Mouse (Mus musculus): ENCODE measurements around the gene Vmo1. TPM values are rescaled to one million over a fixed set of nuclear protein-coding genes. Genes with fewer than 3 reads are reported as not detected.
"Not testable (repeated sequence)": the region's sequence is repeated elsewhere in the genome, so short reads cannot be mapped to it uniquely, and the experiment has no call there.

Gene Vmo1
- total and polyA plus RNA-seq, 2 experiments from 2014 or later, result 0.24 TPM; not detected in 1

DNA sequence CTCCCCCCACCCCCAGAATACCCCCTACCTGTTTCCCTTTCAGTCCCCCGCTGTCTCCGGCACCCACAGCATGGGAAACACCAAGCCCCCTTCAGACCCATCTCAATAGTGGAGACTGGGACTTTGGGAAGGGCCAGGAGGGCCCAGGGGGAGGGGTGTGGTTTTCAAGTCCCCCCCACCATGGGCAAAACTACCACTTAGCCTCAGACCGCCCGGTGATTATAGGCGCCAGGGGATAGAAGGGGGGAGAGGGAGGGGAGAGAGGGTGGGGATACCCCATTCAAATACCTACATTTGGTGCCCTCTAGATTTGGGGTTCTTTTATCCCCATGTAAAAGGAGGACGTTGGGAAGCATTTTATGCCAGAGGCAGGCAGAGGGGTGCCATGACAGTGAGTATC, 18.4 kb upstream of the Vmo1 start, which contains the start of gene Gm40193:
Gm40193 (minus strand) TSS at position 101 of the 400 bp plus-strand sequence.
- Histone ChIP-seq H3K36me3 (ENCODE audit: insufficient read depth) (peaks cover 10% of the 10 kb centered on the region), H3K4me2 (ENCODE audit: low read depth) (no peak within 1 kb of the TSS), H3K9ac (no peak within 1 kb of the TSS), H3K4me3 (ENCODE audit: low read depth, low read length) (no peak within 1 kb of the TSS), H3K9me3 (ENCODE audit: low read length) (no peaks in the 10 kb centered on the region), H3K4me1 (ENCODE audit: insufficient read depth) (no peaks in the 10 kb centered on the region), H3K27me3 (ENCODE audit: insufficient read depth, low read length) (peaks cover 4% of the 10 kb centered on the region; the same call in 1 of the 2 replicates), H3K27ac (ENCODE audit: low read depth, low read length) (no peak within 1 kb of the TSS)
- WGBS, result 84% methylated on average over 6 of the region's 6 CpGs
- no peak for ATAC-seq
- no peak for DNase-seq
- TF ChIP-seq CTCF (IDR thresholded peaks at IDR 0.05; ENCODE audit: low read depth), result no peak

GRCm38 (mm10) chr11:70531065-70531464, 16.6 kb upstream of the Vmo1 start:
- H3K27me3 ChIP-seq (ENCODE audit: insufficient read depth, low read length); ATAC-seq; H3K9ac ChIP-seq; DNase-seq; H3K4me2 ChIP-seq (ENCODE audit: low read depth); H3K27ac ChIP-seq (ENCODE audit: low read depth, low read length); H3K4me3 ChIP-seq (ENCODE audit: low read depth, low read length); H3K4me1 ChIP-seq (ENCODE audit: insufficient read depth); H3K9me3 ChIP-seq (ENCODE audit: low read length): not testable (repeated sequence)
- TF ChIP-seq CTCF (IDR thresholded peaks at IDR 0.05; ENCODE audit: low read depth), result peak; percentile 11; the same call in 1 of the 2 replicates
- peaks cover 27% of the 10 kb centered on the region for H3K36me3 ChIP-seq (ENCODE audit: insufficient read depth)
- 81% methylated on average over 2 of the region's 2 CpGs for WGBS

DNA sequence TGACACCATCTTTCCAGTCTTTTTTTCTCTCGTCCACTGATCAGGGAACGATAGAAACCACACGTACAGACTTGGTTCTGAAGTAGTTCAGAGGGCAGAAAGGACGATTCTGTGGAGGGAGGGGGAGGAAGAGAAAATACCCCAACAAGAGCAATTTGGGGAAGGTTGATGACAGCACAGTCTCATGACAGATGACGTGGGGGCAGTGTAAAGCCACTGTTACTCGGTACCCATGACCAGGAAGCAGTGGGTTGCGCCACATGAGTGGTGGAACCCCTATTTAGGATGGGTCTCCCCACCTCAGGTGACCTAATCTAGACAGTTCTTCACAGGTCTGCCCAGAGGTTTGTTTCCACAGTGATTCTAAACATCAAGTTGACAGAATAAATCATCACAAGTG, 14.2 kb upstream of the Vmo1 start:
- H3K4me1 ChIP-seq (ENCODE audit: insufficient read depth), result peaks cover 7% of the 10 kb centered on the region
- ATAC-seq, result no peak
- peaks cover 27% of the 10 kb centered on the region for H3K36me3 ChIP-seq (ENCODE audit: insufficient read depth)
- TF ChIP-seq CTCF (IDR thresholded peaks at IDR 0.05; ENCODE audit: low read depth), result no peak
- WGBS, result 87% methylated on average over 7 of the region's 7 CpGs
- no peaks in the 10 kb centered on the region for H3K9me3 ChIP-seq (ENCODE audit: low read length)
- H3K27ac ChIP-seq (ENCODE audit: low read depth, low read length), result no peak overlapping the region
- no peak overlapping the region for H3K4me2 ChIP-seq (ENCODE audit: low read depth)
- no peak overlapping the region for H3K4me3 ChIP-seq (ENCODE audit: low read depth, low read length)
- DNase-seq, result no peak
- no peak overlapping the region for H3K9ac ChIP-seq
- no peaks in the 10 kb centered on the region for H3K27me3 ChIP-seq (ENCODE audit: insufficient read depth, low read length)

DNA sequence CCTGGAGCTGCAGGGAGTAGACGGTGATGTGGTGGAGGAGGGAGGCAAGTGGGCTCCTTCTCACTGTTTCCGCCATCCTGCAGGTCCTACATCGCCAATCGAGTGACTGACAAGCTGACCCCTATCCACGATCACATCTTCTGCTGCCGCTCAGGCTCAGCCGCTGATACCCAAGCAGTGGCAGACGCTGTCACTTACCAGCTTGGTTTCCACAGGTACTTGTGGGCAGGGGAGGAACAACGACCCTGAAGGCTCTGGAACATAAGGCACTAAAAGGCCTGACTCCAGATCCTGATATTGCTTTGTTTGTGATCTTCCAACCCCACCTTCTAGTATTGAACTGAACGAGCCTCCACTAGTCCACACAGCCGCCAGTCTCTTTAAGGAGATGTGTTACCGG, 11.8 kb upstream of the Vmo1 start:
- Histone ChIP-seq H3K9ac (peak overlapping the region; percentile 51; the same call in 1 of the 2 replicates), H3K27me3 (ENCODE audit: insufficient read depth, low read length) (no peaks in the 10 kb centered on the region), H3K4me1 (ENCODE audit: insufficient read depth) (peaks cover 7% of the 10 kb centered on the region), H3K36me3 (ENCODE audit: insufficient read depth) (peaks cover 27% of the 10 kb centered on the region), H3K9me3 (ENCODE audit: low read length) (no peaks in the 10 kb centered on the region), H3K4me3 (ENCODE audit: low read depth, low read length) (peak overlapping the region; percentile 51), H3K27ac (ENCODE audit: low read depth, low read length) (no peak overlapping the region), H3K4me2 (ENCODE audit: low read depth) (peak overlapping the region; percentile 62)
- no peak for DNase-seq
- ATAC-seq, result no peak
- WGBS, result 91% methylated on average over 12 of the region's 12 CpGs
- no peak for TF ChIP-seq CTCF (IDR thresholded peaks at IDR 0.05; ENCODE audit: low read depth)

GRCm38 (mm10) chr11:70525726-70526125, 11.3 kb upstream of the Vmo1 start:
- Histone ChIP-seq H3K9ac (peak overlapping the region; percentile 51), H3K4me3 (ENCODE audit: low read depth, low read length) (peak overlapping the region; percentile 51), H3K9me3 (ENCODE audit: low read length) (no peaks in the 10 kb centered on the region), H3K36me3 (ENCODE audit: insufficient read depth) (peaks cover 27% of the 10 kb centered on the region), H3K27me3 (ENCODE audit: insufficient read depth, low read length) (no peaks in the 10 kb centered on the region), H3K4me2 (ENCODE audit: low read depth) (peak overlapping the region; percentile 62), H3K4me1 (ENCODE audit: insufficient read depth) (peaks cover 7% of the 10 kb centered on the region), H3K27ac (ENCODE audit: low read depth, low read length) (peak overlapping the region; percentile 42; the same call in 1 of the 2 replicates)
- ATAC-seq (no peak), DNase-seq (no peak)
- WGBS, result 5% methylated on average over 12 of the region's 12 CpGs
- TF ChIP-seq CTCF (IDR thresholded peaks at IDR 0.05; ENCODE audit: low read depth), result no peak

GRCm38 (mm10) chr11:70525184-70525678, 10.8 kb upstream of the Vmo1 start, which contains the start of gene Psmb6:
Psmb6 (plus strand) TSS chr11:70525367.
- TF ChIP-seq CTCF (IDR thresholded peaks at IDR 0.05; ENCODE audit: low read depth), result no peak
- ATAC-seq, result peak; percentile 98
- Histone ChIP-seq H3K9ac (peak within 1 kb of the TSS; percentile 51), H3K4me1 (ENCODE audit: insufficient read depth) (peaks cover 7% of the 10 kb centered on the region), H3K36me3 (ENCODE audit: insufficient read depth) (peaks cover 27% of the 10 kb centered on the region), H3K4me2 (ENCODE audit: low read depth) (peak within 1 kb of the TSS; percentile 62), H3K4me3 (ENCODE audit: low read depth, low read length) (peak within 1 kb of the TSS; percentile 51), H3K27me3 (ENCODE audit: insufficient read depth, low read length) (no peaks in the 10 kb centered on the region), H3K27ac (ENCODE audit: low read depth, low read length) (peak within 1 kb of the TSS; percentile 42; the same call in 1 of the 2 replicates), H3K9me3 (ENCODE audit: low read length) (no peaks in the 10 kb centered on the region)
- DNase-seq, result peak; percentile 96
- 1% methylated on average over 24 of the region's 26 CpGs for WGBS

- H3K9me3 ChIP-seq (ENCODE audit: low read length), result no peaks in the 10 kb centered on the region
- 6% methylated on average over 8 of the region's 8 CpGs for WGBS
- H3K27me3 ChIP-seq (ENCODE audit: insufficient read depth, low read length), result no peaks in the 10 kb centered on the region
- H3K9ac ChIP-seq, result peak overlapping the region; percentile 33
- peak overlapping the region; percentile 53 for H3K4me2 ChIP-seq (ENCODE audit: low read depth)
- peaks cover 27% of the 10 kb centered on the region for H3K36me3 ChIP-seq (ENCODE audit: insufficient read depth)
- no peak for TF ChIP-seq CTCF (IDR thresholded peaks at IDR 0.05; ENCODE audit: low read depth)
- H3K4me1 ChIP-seq (ENCODE audit: insufficient read depth), result peaks cover 7% of the 10 kb centered on the region
- no peak for DNase-seq
- ATAC-seq, result no peak; the same call in 1 of the 2 replicates
- peak overlapping the region; percentile 51 for H3K4me3 ChIP-seq (ENCODE audit: low read depth, low read length)
- H3K27ac ChIP-seq (ENCODE audit: low read depth, low read length), result no peak overlapping the region
These were observed 10.4 kb upstream of the Vmo1 start for GRCm38 (mm10) chr11:70524782-70525181.
